Mouse (Mus musculus) granulocyte monocyte progenitor cell, adult 5-6 weeks (primary cell): ENCODE measurements around the gene Slc3a2. TPM values are rescaled to one million over a fixed set of nuclear protein-coding genes. Genes with fewer than 3 reads are reported as not detected.

Experiments used
- ATAC-seq: replicated peaks from 2 replicates; pipeline ENCODE4 v1.8.0; 2016; ENCODE audit warnings: mild to moderate bottlenecking, moderate TSS enrichment, inconsistent platforms; ENCODE audit not compliant: poor library complexity, severe bottlenecking
- total RNA-seq, 2 experiments: library from RNA; stranded (forward) in 1 of 2; stranded (reverse) in 1 of 2; fragments of 200-712, 200-1000 nt in 1 of 2; fragments of >200 nt in 1 of 2; fragmentation: Nextera tagmentation in 1 of 2; gene quantifications; 2 replicates each; pipeline ENCODE4 v1.2.3; 2014 to 2017

Slc3a2 gene
- total RNA-seq (2014; fragmentation: Nextera tagmentation) (60.1 and 70.1 TPM in 2 replicates), total RNA-seq (2017) (78.5 and 87.2 TPM in 2 replicates)

- peak; percentile 82 for ATAC-seq
Measured at GRCm38 (mm10) chr19:8722907-8723573, at the start of gene Slc3a2. Gene Slc3a2 (minus strand): TSS chr19:8723369.

- ATAC-seq = peak; percentile 54
Measured at GRCm38 (mm10) chr19:8770567-8771270, 47.5 kb upstream of the Slc3a2 start, which contains the start of gene Tmem223. Gene Tmem223 (plus strand): TSS chr19:8770996.

GRCm38 (mm10) chr19:8765562-8765961, 42.4 kb upstream of the Slc3a2 start:
- no peak for ATAC-seq

- peak; percentile 48; the same call in 1 of the 2 replicates for ATAC-seq
Measured at GRCm38 (mm10) chr19:8763276-8763675, 40.1 kb upstream of the Slc3a2 start.

GRCm38 (mm10) chr19:8760757-8761156, 37.6 kb upstream of the Slc3a2 start:
- no peak for ATAC-seq

- no peak for ATAC-seq
Measured at GRCm38 (mm10) chr19:8758899-8759298, 35.7 kb upstream of the Slc3a2 start.

- ATAC-seq = no peak
Measured at GRCm38 (mm10) chr19:8757471-8757998, 34.4 kb upstream of the Slc3a2 start.

- ATAC-seq = peak; percentile 92
Measured at GRCm38 (mm10) chr19:8756635-8757387, 33.6 kb upstream of the Slc3a2 start, which contains the start of gene Nxf1. Gene Nxf1 (plus strand): TSS chr19:8757073.

GRCm38 (mm10) chr19:8755652-8756051, 32.5 kb upstream of the Slc3a2 start:
- ATAC-seq = no peak

GRCm38 (mm10) chr19:8747368-8747767, 24.2 kb upstream of the Slc3a2 start:
- ATAC-seq = peak; percentile 50

GRCm38 (mm10) chr19:8745382-8745781, 22.2 kb upstream of the Slc3a2 start:
- ATAC-seq = no peak

- ATAC-seq = no peak
Measured at GRCm38 (mm10) chr19:8742176-8742575, 19.0 kb upstream of the Slc3a2 start.

- peak; percentile 90 for ATAC-seq
Measured at GRCm38 (mm10) chr19:8741243-8741869, 18.2 kb upstream of the Slc3a2 start, which contains the start of gene Stx5a. Gene Stx5a (plus strand): TSS chr19:8741413.

- ATAC-seq = no peak
Measured at GRCm38 (mm10) chr19:8740603-8741002, 17.4 kb upstream of the Slc3a2 start, which contains the start of gene 1700092M07Rik. Gene 1700092M07Rik (plus strand): TSS chr19:8740718.

GRCm38 (mm10) chr19:8739646-8740045, 16.5 kb upstream of the Slc3a2 start:
- ATAC-seq = no peak

GRCm38 (mm10) chr19:8738911-8739310, 15.7 kb upstream of the Slc3a2 start:
- ATAC-seq = no peak

GRCm38 (mm10) chr19:8736160-8736467, 12.9 kb upstream of the Slc3a2 start:
- ATAC-seq = peak; percentile 20

- peak; percentile 99 for ATAC-seq
Measured at GRCm38 (mm10) chr19:8735389-8736159, 12.4 kb upstream of the Slc3a2 start, which contains the start of gene Wdr74. Gene Wdr74 (plus strand): TSS chr19:8735827.

GRCm38 (mm10) chr19:8734334-8734733, 11.2 kb upstream of the Slc3a2 start:
- no peak for ATAC-seq
